Mouse (Mus musculus): ENCODE measurements around the gene Gm10563.

- TF ChIP-seq CTCF (conservative IDR thresholded peaks at IDR 0.05; ENCODE audit: low read length) (no peak), NANOG (IDR thresholded peaks at IDR 0.05; ENCODE audit: borderline replicate concordance, low read length) (no peak)
These were observed 70.3 kb downstream of the Gm10563 start for GRCm38 (mm10) chr4:155574931-155575330.
